Mouse (Mus musculus): Measurements from ENCODE around the gene Mum1. TPM values are rescaled to one million over a fixed set of nuclear protein-coding genes. Genes with fewer than 3 reads are reported as not detected.

Mum1 gene
- polyA plus RNA-seq, 1 experiment from 2014 or later: 23.1 TPM

DNA sequence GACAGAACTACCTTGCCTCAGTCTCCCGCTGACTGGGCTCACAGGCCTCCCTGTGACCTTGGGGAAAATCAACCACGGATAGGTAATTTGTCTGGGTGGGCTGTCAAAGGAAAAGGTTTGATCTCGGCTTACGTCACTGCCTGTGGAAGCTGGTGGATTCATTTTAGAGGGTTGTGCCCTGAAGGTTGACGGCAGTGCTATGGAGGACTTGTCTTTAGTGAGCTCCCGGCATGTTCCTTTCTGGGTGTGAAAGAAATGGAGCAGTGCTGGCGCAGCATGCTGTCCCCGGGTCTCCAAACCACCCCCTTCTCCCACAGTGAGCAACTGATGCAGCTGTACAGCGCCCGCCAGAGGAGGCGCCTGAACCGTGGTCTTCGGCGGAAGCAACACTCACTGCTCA lies 67.1 kb downstream of the Mum1 start:
- peak; percentile 35 for TF ChIP-seq CTCF (IDR thresholded peaks at IDR 0.05; ENCODE audit: low read depth)
- no peak for TF ChIP-seq EP300 (optimal IDR thresholded peaks at IDR 0.05)
- DNase-seq (ENCODE audit: low spot score) (no peak), ATAC-seq (ENCODE audit: low FRiP score, low TSS enrichment) (no peak)
- peak overlapping the region; percentile 68 for H3K4me2 ChIP-seq (replicated peaks; ENCODE audit: low read depth)
- H3K4me3 ChIP-seq (ENCODE audit: low read depth, low read length): peak overlapping the region; percentile 90
- no peaks in the 10 kb centered on the region for H3K4me1 ChIP-seq (replicated peaks; ENCODE audit: control insufficient read depth, insufficient read depth)
- peak overlapping the region; percentile 97 for H3K9ac ChIP-seq (ENCODE audit: low read length)
- H3K36me3 ChIP-seq (ENCODE audit: control insufficient read depth, insufficient read depth, low read length): peaks cover 8% of the 10 kb centered on the region
- 17% methylated on average over 14 of the region's 14 CpGs for WGBS
- no peaks in the 10 kb centered on the region for H3K9me3 ChIP-seq (ENCODE audit: control insufficient read depth, low read length)
- H3K27ac ChIP-seq (replicated peaks): peak overlapping the region; percentile 95
- H3K27me3 ChIP-seq (ENCODE audit: control insufficient read depth, insufficient read depth, low read length): no peaks in the 10 kb centered on the region

Small RNA genes lying within 50 kb of the gene (microRNA-seq; reads per million reads assigned to microRNA genes)
- gene Mir6911: not detected

Other genes with a start within 250 kb of the Mum1 start
- 18.5 and 19.1 TPM in 2 replicates for gene Tmem259, start 242.1 kb upstream of the Mum1 start, polyA plus RNA-seq (2015; fragmentation: Nextera tagmentation; extraction: Ambion mirVana)
- 236 and 245 TPM in 2 replicates for gene Cnn2, start 237.8 kb upstream of the Mum1 start, polyA plus RNA-seq (2015; fragmentation: Nextera tagmentation; extraction: Ambion mirVana)
- gene Abca7, start 229.9 kb upstream of the Mum1 start, polyA plus RNA-seq (2015; fragmentation: Nextera tagmentation; extraction: Ambion mirVana): 2.6 and 3.2 TPM in 2 replicates
- 2.0 TPM in 2 replicates for gene Arhgap45, start 209.8 kb upstream of the Mum1 start, polyA plus RNA-seq (2015; fragmentation: Nextera tagmentation; extraction: Ambion mirVana)
- 121 and 122 TPM in 2 replicates for gene Polr2e, start 186.6 kb upstream of the Mum1 start, polyA plus RNA-seq (2015; fragmentation: Nextera tagmentation; extraction: Ambion mirVana)
- 435 and 445 TPM in 2 replicates for gene Gpx4, start 179.3 kb upstream of the Mum1 start, polyA plus RNA-seq (2015; fragmentation: Nextera tagmentation; extraction: Ambion mirVana)
- 10.7 and 11.0 TPM in 2 replicates for gene Sbno2, start 120.9 kb upstream of the Mum1 start, polyA plus RNA-seq (2015; fragmentation: Nextera tagmentation; extraction: Ambion mirVana)
- 10.3 and 11.2 TPM in 2 replicates for gene Stk11, start 110.6 kb upstream of the Mum1 start, polyA plus RNA-seq (2015; fragmentation: Nextera tagmentation; extraction: Ambion mirVana)
- 679 and 705 TPM in 2 replicates for gene Atp5d, start 87.8 kb upstream of the Mum1 start, polyA plus RNA-seq (2015; fragmentation: Nextera tagmentation; extraction: Ambion mirVana)
- gene Cbarp, start 85.6 kb upstream of the Mum1 start, polyA plus RNA-seq (2015; fragmentation: Nextera tagmentation; extraction: Ambion mirVana): 4.2 and 4.3 TPM in 2 replicates
- 8.5 and 9.6 TPM in 2 replicates for gene Midn, start 78.2 kb upstream of the Mum1 start, polyA plus RNA-seq (2015; fragmentation: Nextera tagmentation; extraction: Ambion mirVana)
- 237 and 244 TPM in 2 replicates for gene Cirbp, start 60.4 kb upstream of the Mum1 start, polyA plus RNA-seq (2015; fragmentation: Nextera tagmentation; extraction: Ambion mirVana)
- gene 1600002K03Rik, start 53.5 kb upstream of the Mum1 start, polyA plus RNA-seq (2015; fragmentation: Nextera tagmentation; extraction: Ambion mirVana): 13.9 and 14.1 TPM in 2 replicates
- 6.5 and 7.2 TPM in 2 replicates for gene Efna2, start 47.0 kb upstream of the Mum1 start, polyA plus RNA-seq (2015; fragmentation: Nextera tagmentation; extraction: Ambion mirVana)
- 400 and 403 TPM in 2 replicates for gene Ndufs7, start 22.7 kb downstream of the Mum1 start, polyA plus RNA-seq (2015; fragmentation: Nextera tagmentation; extraction: Ambion mirVana)
- 16.3 and 17.4 TPM in 2 replicates for gene Gamt, start 34.6 kb downstream of the Mum1 start, polyA plus RNA-seq (2015; fragmentation: Nextera tagmentation; extraction: Ambion mirVana)
- gene Dazap1, start 35.1 kb downstream of the Mum1 start, polyA plus RNA-seq (2015; fragmentation: Nextera tagmentation; extraction: Ambion mirVana): 27.4 and 28.4 TPM in 2 replicates
- gene Rps15, start 66.0 kb downstream of the Mum1 start, polyA plus RNA-seq (2015; fragmentation: Nextera tagmentation; extraction: Ambion mirVana): 766 and 821 TPM in 2 replicates
- 1.2 and 1.3 TPM in 2 replicates for gene Apc2, start 69.5 kb downstream of the Mum1 start, polyA plus RNA-seq (2015; fragmentation: Nextera tagmentation; extraction: Ambion mirVana)
- 50.3 and 51.2 TPM in 2 replicates for gene 2310011J03Rik, start 94.1 kb downstream of the Mum1 start, polyA plus RNA-seq (2015; fragmentation: Nextera tagmentation; extraction: Ambion mirVana)
- 2.2 and 2.3 TPM in 2 replicates for gene Pcsk4, start 103.1 kb downstream of the Mum1 start, polyA plus RNA-seq (2015; fragmentation: Nextera tagmentation; extraction: Ambion mirVana)
- 13.5 and 17.6 TPM in 2 replicates for gene Reep6, start 103.5 kb downstream of the Mum1 start, polyA plus RNA-seq (2015; fragmentation: Nextera tagmentation; extraction: Ambion mirVana)
- 12.2 and 12.8 TPM in 2 replicates for gene Adamtsl5, start 122.0 kb downstream of the Mum1 start, polyA plus RNA-seq (2015; fragmentation: Nextera tagmentation; extraction: Ambion mirVana)
- gene Plk5, start 130.0 kb downstream of the Mum1 start, polyA plus RNA-seq (2015; fragmentation: Nextera tagmentation; extraction: Ambion mirVana): 0.07 TPM in 2 replicates
- gene Mex3d, start 161.2 kb downstream of the Mum1 start, polyA plus RNA-seq (2015; fragmentation: Nextera tagmentation; extraction: Ambion mirVana): 4.1 and 4.5 TPM in 2 replicates
- 81.1 and 82.9 TPM in 2 replicates for gene Mbd3, start 173.1 kb downstream of the Mum1 start, polyA plus RNA-seq (2015; fragmentation: Nextera tagmentation; extraction: Ambion mirVana)
- 859 and 899 TPM in 2 replicates for gene Uqcr11, start 180.4 kb downstream of the Mum1 start, polyA plus RNA-seq (2015; fragmentation: Nextera tagmentation; extraction: Ambion mirVana)
- 30.9 and 37.0 TPM in 2 replicates for gene Tcf3, start 207.2 kb downstream of the Mum1 start, polyA plus RNA-seq (2015; fragmentation: Nextera tagmentation; extraction: Ambion mirVana)